Mouse (Mus musculus) liver, embryonic 14.5 days (tissue): ENCODE results near the gene Bbs5.

Experiments
- CTCF ChIP-seq: IDR thresholded peaks from 2 replicates; pipeline ENCODE4 v1.5.1; 2016; ENCODE audit warnings: antibody characterized with exemption, low read depth, control low read depth
- EP300 ChIP-seq: IDR thresholded peaks from 2 replicates; pipeline ENCODE4 v1.6.1; 2016; ENCODE audit warnings: antibody characterized with exemption, low read depth

GRCm38 (mm10) chr2:69649716-69650115 lies 2.7 kb downstream of the Bbs5 start:
- TF ChIP-seq CTCF (no peak), EP300 (no peak)
